Mouse (Mus musculus): ENCODE data around the gene Itga6. TPM values are rescaled to one million over a fixed set of nuclear protein-coding genes. Genes with fewer than 3 reads are reported as not detected.

The Itga6 gene
- polyA plus RNA-seq, 1 experiment from 2014 or later: 118 TPM

Other genes starting within 250 kb of the Itga6 start
- gene Dlx1, start 217.5 kb upstream of the Itga6 start, polyA plus RNA-seq (2021): 1.8 TPM
- gene Dlx2, start 198.9 kb upstream of the Itga6 start, polyA plus RNA-seq (2021): 1.1 TPM
- 41.2 TPM for gene Pdk1, start 127.6 kb downstream of the Itga6 start, polyA plus RNA-seq (2021)
- gene Rapgef4, start 235.6 kb downstream of the Itga6 start, polyA plus RNA-seq (2021): 0.23 TPM